Mouse (Mus musculus) adrenal gland (tissue): Measurements from ENCODE around the gene Ddr1.

Source experiments
- intact Hi-C: fragments of 180-260 bp; cut with DNase I; formaldehyde crosslinking; loops from one replicate; pipeline ENCODE4 v1.15.1; 2025

The Ddr1 gene

DNA sequence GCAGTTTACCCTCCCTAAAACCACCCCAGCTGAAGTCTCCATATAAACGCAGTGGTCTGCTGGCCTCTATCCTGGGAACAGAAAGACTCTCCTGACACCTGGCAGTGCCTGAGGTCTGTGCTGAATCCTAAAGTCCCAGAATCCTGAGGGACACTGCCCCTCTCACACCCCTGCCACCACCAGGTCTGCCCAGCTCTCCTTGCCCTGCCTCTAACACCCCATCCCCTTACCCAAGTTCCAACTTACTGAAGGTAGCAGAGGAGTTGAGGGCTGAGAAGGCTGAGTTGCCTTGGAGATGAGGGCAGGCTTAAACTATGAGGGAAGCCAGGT, 7.0 kb downstream of the Ddr1 start:
- intact Hi-C loops: no loop called here

GRCm38 (mm10) chr17:35696691-35697090, 7.7 kb downstream of the Ddr1 start:
- intact Hi-C loops: no loop called here

- intact Hi-C loops: no loop called here
Observed at GRCm38 (mm10) chr17:35695289-35695688, 9.1 kb downstream of the Ddr1 start.

DNA sequence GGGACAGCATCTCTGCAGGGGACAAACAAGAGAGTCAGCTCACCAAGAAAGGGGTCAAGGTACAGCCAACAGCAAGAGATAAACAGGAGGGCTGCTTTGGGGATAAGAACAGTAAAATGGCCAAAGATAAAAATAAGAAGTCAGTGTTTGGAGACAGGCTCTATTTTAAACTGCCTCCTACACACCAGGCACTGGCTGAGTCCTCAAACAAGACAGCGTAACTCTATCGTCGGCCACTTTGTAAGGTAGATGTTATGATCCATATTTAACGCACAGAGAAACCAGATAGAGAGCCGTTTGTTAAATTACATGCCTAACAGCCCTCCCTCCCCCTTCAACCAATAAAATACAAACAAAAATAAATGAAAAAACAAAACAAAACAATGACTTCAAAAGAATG, 10.5 kb downstream of the Ddr1 start:
- intact Hi-C loops: no loop called here

DNA sequence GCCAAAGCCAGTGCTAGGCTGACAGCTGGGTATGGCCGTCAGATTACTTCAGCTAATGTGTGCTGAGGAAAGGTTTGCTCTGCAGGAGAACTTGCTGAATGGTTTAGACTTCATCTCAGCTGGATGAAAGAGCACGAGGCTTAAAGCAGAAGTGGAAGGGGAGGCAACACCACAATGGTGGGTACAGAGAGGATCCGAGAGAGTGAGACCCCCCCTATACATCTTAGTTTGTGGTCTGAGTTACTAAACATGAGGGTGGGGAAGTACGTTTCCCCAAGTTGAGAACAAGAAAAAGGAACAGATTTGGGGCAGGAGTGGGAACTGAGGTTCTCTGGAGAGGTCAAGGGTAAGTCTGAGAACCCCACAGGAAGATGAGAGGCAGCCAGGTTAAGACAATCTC, 12.1 kb downstream of the Ddr1 start:
- intact Hi-C loops: no loop called here

DNA sequence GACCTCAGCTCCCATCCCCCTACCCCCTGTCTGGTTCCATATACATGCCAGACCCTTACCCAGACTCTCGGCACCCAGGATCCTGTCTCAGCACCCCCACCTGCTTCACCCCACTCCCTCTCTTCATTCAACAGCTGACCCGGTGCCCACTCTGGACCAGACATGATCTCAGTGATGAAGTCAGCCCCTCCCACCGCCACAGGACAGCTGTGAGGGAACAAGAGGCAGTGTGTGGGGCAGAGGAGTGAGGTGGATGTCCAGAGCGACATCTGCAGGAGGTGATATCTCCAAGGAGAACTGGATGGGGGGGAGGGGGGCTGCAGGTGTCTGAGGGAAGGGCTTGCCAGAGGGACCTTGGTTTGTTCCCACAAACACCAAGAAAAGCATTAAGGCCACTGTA, 12.6 kb downstream of the Ddr1 start:
- intact Hi-C loops: no loop called here

- intact Hi-C loops: no loop called here
Observed at GRCm38 (mm10) chr17:35689936-35690645, 14.3 kb downstream of the Ddr1 start.

DNA sequence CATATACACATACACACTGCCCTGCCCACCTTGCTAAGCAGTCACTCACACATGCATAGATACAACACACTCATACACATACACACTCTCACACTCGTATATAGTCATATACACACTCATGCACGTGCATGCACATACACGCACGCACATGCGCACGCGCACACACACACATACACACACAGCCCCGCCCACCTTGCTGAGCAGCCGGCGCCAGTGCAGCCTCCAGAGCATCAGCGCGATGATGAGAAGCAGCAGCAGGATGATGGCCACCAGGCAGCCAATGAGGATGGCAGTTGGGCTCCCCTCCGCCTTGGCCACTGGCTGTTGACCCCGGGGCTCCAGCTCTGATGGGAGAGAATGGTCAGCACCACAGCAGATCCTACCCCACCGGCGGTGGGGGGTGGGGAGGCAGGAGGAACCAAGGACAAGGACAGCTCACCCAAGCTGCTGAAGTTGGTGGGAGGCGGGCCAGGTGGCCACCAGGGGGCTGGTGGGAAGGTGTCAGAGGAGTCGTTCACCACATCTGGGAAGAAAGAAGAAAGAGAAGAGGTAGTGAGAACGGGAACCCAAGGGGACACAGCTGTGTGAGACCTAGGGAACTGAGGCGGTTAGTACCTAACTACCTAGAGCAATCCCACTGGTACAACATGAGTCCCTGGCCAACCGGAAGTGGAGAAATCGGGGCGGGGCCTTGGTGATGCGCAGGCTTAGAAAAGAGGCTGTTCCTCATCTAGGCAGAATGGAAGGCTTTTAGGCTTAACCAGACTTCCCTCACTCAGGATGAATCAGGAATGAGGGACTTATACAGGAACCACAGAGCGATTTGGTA, 15.9 kb downstream of the Ddr1 start:
- intact Hi-C loops: no loop called here

DNA sequence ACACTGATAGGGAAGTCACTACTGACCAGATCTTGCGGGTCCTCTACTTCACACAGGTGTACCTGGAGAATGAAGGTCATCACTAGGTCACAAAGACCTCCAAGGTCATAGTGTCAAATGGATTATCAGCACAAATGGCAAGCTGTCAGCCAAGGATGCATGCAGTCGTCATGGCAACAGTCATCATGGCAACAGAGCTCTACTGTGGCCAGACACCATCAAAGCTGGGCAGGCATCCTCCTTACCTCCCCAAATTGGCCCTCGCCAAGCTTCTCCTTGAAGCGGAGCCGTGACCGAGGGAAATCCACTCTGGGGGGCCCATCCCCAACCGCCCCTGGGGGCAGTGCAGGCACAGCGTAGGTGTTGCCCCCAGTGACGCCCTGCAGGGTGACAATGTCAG, 19.4 kb downstream of the Ddr1 start:
- intact Hi-C loops: no loop called here

GRCm38 (mm10) chr17:35681986-35682385, 22.4 kb downstream of the Ddr1 start:
- intact Hi-C loops: no loop called here

DNA sequence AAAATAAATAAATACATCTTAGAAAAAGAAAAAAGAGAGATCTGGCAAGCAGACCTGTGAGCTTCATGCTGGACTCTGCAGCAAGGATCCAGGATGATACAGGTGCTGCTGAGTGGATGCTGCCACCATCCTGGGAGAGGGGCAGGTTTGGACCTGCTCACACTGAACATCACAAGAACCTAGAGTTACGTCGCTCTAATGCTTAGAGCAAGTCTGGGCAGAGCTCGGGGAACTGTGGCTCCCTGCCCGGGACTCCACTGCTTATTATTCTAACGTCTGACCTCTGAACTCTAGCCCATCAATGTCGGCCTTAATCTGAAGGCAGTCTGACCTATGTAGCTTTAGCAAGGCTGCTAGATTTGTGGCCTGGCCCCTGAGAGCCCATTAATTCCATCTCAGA, 23.8 kb downstream of the Ddr1 start:
- intact Hi-C loops: no loop called here

DNA sequence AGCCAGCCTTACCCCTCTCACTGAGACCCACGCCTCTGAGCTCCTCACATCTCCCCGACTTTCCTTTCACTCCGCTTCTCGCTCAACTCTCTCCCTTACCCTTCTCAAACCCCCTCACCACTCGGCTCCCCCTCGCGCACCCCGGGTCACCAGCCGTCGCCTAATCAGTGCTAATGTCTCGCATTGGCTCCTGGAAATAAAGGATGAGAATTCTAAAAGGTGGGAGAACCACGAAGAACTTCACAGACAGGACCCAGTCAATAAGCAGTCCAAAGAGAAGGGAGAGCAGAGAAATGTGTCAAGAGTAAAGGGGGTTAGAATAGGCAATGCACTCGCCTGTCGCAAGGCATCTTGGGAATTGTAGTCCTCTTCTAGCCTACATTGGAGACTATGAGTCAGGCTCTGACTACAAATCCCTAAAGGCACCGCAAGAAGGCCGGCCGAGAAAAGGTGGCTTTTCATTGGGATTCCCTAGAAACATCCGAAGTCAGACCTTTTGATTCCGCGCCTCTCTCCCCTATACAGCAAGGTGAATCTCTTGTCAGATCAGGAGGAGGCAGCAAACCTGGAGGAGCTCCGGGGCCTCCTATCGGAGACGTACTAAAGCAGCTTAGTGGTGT, 30.9 kb downstream of the Ddr1 start, which contains the start of gene Gtf2h4:
Gene Gtf2h4, minus strand, starts transcription at position 324 of the 620 bp plus-strand sequence.
- intact Hi-C loops: no loop called here

GRCm38 (mm10) chr17:35672527-35672926, 31.9 kb downstream of the Ddr1 start:
- intact Hi-C loops: no loop called here

DNA sequence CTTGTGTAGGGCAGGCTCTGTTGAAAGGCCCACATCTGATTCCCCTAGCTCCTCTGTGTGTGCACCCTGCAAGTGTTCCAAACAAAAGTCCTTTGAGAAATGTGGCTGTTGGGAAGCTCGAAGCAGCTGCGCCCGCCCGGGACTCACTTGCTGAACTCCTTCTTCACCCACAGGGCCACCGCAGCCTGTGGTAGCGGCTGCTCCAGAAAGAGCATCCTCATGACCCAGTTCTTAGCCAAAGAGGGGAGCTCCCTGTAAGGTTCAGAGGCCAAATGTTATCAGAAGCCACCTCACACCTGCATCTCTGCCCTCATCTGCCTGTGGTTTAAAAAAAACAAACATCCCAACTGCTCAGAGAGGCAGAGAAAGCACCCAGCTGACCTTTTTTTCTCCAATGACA, 32.6 kb downstream of the Ddr1 start:
- intact Hi-C loops: no loop called here

- intact Hi-C loops: no loop called here
Observed at GRCm38 (mm10) chr17:35669731-35670130, 34.7 kb downstream of the Ddr1 start.

- intact Hi-C loops: loop anchor here (2.0 kb wide), 1 partner anchor 31 kb away; no protein-coding TSS in a partner anchor
Observed at GRCm38 (mm10) chr17:35667334-35668065, 36.9 kb downstream of the Ddr1 start, which contains the start of gene Vars2. Gene Vars2, minus strand, starts transcription at chr17:35667592.

GRCm38 (mm10) chr17:35666851-35667256, 37.6 kb downstream of the Ddr1 start:
- intact Hi-C loops: loop anchor here (2.0 kb wide), 1 partner anchor 30 kb away; no protein-coding TSS in a partner anchor

DNA sequence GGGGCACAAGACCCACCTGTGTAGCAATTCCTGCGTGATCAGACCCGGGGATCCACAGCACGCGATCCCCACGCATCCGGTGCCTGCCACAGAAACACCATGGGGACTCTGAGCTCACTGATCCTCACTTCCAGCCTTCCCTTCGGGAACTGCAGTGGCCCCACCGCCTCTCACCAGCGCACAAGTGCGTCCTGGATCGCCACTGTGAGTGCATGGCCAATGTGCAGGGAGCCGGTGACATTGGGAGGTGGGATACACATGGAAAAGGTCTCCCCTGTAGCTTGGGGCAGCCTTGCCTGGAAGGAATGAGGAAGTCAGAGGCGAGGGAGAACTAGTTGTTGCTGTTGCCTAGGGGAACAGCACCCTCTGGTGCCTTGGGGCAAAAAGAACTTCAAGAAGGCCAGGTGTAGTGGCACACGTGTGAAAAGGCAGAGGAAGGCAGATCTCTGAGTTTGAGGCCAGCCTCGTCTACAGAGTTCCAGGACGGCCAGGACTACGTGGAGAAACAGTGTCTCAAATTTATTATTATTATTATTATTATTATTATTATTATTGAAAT, 38.4 kb downstream of the Ddr1 start:
- intact Hi-C loops: loop anchor here (2.0 kb wide), 1 partner anchor 29 kb away; no protein-coding TSS in a partner anchor

DNA sequence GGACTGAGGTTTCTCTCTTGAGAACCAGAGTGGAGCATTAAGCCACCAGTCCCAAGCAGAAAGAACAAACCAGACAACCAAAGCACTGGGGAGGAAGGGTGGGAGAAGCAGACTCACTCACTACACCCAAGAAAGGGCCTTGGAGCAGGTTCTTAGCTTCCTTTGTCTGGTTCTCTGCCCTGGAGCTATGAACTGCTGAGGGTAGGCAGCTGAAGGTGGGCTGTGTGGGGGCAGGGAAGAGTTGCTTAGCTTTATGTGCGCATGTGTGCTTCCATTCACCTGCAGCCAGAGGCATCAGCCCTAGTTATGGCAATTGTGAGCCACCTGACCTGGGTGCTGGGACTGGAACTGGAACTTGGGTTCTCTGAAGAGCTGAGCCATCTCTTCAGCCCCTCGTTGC, 51.3 kb downstream of the Ddr1 start:
- intact Hi-C loops: no loop called here

- intact Hi-C loops: no loop called here
Observed at GRCm38 (mm10) chr17:35649429-35649828, 55.0 kb downstream of the Ddr1 start.

DNA sequence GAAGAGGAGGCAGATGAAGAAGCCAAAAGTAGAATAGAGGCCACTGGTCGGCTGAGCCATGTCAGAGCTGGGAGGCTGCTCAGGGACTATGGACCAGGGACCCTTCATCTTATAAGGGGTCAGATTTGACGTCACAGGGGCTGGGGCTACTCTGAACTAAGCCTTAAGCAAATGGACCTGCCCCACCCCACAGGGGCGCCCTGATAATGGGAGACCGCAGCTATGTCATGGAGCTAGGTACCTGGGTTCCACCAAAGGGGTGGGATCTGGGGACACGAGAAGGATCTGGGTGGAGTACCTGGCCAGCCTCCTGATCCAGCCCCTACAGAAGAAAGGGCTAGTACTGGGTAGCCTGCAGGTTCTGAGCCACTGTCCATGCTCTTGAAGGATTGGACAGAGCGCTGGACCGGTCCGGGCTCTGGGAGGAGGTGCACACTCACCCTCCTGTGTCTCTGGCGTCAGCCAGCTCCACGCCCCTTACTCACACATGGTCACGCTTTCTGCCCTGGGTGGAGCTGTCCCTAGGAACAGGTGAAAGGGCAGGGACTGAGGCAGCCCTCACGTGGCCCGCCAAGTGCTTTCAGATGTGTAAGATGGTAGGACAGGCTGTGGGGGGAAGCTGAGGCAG, 60.7 kb downstream of the Ddr1 start, which contains the start of gene Mucl3:
Gene Mucl3, minus strand, starts transcription at position 87 of the 628 bp plus-strand sequence.
- intact Hi-C loops: no loop called here
